Comparison of ENCODE assay signal across 8 mouse cellular contexts in the genomic region with DNA sequence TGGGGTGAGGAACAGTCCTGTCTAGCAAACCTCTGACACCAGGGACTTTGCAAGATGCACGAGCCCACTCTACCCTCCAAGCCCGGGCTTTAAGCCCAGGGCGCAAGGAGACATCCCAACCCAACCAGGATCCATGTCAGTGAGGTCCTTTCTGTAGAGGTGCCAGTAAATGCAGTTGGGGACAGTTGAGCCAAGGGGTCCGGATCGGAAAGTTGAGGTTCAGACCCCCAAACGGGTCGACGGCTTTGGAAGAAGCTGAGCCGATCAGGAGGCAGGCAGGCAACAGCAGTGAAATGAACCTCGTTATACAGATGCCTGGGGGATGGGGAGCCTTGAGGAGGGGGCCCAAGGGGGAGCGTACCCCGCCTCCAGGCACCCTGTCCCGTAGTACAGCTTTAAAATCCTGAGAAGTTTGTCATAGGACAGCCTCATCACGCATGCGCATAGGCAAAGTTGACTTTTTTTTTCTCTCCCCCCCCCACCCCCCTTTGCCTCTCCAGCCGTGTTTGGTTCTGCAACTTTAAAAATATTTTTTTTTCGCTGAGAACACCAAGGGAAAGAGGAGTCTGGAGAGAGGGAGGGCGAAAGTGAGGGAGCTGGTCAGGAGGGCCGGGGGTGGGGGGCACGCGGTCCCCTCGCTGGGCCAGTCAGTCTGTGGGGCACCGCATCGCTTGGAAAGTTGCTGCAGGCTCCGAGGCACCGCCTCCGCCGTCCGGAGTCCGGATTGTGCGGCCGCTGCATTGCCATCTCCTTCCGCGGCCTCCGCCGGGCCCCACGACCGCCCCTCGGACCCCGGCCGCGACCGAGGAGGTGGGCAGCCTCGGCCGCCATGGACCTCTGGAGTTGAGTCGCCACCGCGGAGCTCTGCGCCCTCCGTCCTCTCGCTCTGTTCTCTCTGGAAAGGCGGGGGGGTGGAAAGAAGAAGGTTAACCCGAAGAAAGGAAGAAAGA. TPM values are rescaled to one million over a fixed set of nuclear protein-coding genes. Genes with fewer than 3 reads are reported as not detected.
A peak's percentile ranks its signal among the peaks of the same experiment; 100 is the strongest.
DNase-seq lines count a peak whose midpoint lies in the region; ATAC-seq lines count a peak whose summit lies in the region.

TSS of gene Wnt5a (plus strand) at position 650 of the 950 bp plus-strand sequence.

- H3K4me2 ChIP-seq in intestine, embryonic 14.5 days (ENCODE audit: low read length), result peak within 1 kb of the TSS; percentile 64
- H3K4me2 ChIP-seq in liver, embryonic 15.5 days, result peak within 1 kb of the TSS; percentile 61
- peak within 1 kb of the TSS; percentile 90 for H3K4me2 ChIP-seq in stomach, embryonic 15.5 days

- no peaks in the 10 kb centered on the region for H3K36me3 ChIP-seq in intestine, embryonic 14.5 days (ENCODE audit: control insufficient read depth, insufficient read depth, low read length)
- no peaks in the 10 kb centered on the region for H3K36me3 ChIP-seq in liver, embryonic 15.5 days (replicated peaks)
- no peaks in the 10 kb centered on the region for H3K36me3 ChIP-seq in stomach, embryonic 15.5 days

- H3K9me3 ChIP-seq in intestine, embryonic 14.5 days (ENCODE audit: control insufficient read depth, low read length), result no peaks in the 10 kb centered on the region
- no peaks in the 10 kb centered on the region for H3K9me3 ChIP-seq in liver, embryonic 15.5 days (replicated peaks)
- H3K9me3 ChIP-seq in stomach, embryonic 15.5 days, result no peaks in the 10 kb centered on the region

- peak; percentile 56 for DNase-seq in left cerebral cortex, postnatal 4 days
- no peak for DNase-seq in left cerebral cortex, postnatal 36 days (ENCODE audit: low spot score in 2 of 2)
- DNase-seq in adrenal gland, postnatal 36 days, result peak; percentile 62 to 76
- peak; percentile 59 for DNase-seq in gastrocnemius, postnatal 14 days
- peak; percentile 78 for DNase-seq in intestine, embryonic 14.5 days (ENCODE audit: low spot score)
- no peak for DNase-seq in thymus, postnatal 14 days

- peak within 1 kb of the TSS; percentile 91 for H3K9ac ChIP-seq in intestine, embryonic 14.5 days (ENCODE audit: low read length)
- H3K9ac ChIP-seq in liver, embryonic 15.5 days, result no peak within 1 kb of the TSS
- H3K9ac ChIP-seq in stomach, embryonic 15.5 days, result peak within 1 kb of the TSS; percentile 60

- intact Hi-C loops in left cerebral cortex, postnatal 4 days (cut with DNase I), result loop anchor here (5.0 to 10.0 kb wide), 6 partner anchors 220 to 938 kb away; no protein-coding TSS in a partner anchor
- intact Hi-C loops in left cerebral cortex, postnatal 36 days (cut with DNase I), result loop anchor here (5.0 to 10.0 kb wide), 3 partner anchors 220 to 500 kb away; no protein-coding TSS in a partner anchor
- intact Hi-C loops in gastrocnemius, postnatal 14 days (cut with DNase I; ENCODE audit: low total_unique reads), result no loop called here

- peaks cover 20% of the 10 kb centered on the region for H3K27me3 ChIP-seq in intestine, embryonic 14.5 days (replicated peaks; ENCODE audit: control insufficient read depth, insufficient read depth, low read length)
- H3K27me3 ChIP-seq in liver, embryonic 15.5 days, result peaks cover 84% of the 10 kb centered on the region
- H3K27me3 ChIP-seq in stomach, embryonic 15.5 days (replicated peaks), result peaks cover 24% of the 10 kb centered on the region

- peak; percentile 33; the same call in 1 of the 2 replicates for ATAC-seq in intestine, embryonic 14.5 days (replicated peaks; ENCODE audit: low FRiP score, low TSS enrichment, low read depth)
- ATAC-seq in liver, embryonic 15.5 days (ENCODE audit: insufficient read depth), result no peak
- ATAC-seq in stomach, embryonic 15.5 days (ENCODE audit: insufficient read depth, low FRiP score, low read depth), result peak; percentile 56

- H3K4me3 ChIP-seq in intestine, embryonic 14.5 days (ENCODE audit: low read depth, low read length), result peak within 1 kb of the TSS; percentile 82
- peak within 1 kb of the TSS; percentile 44 for H3K4me3 ChIP-seq in liver, embryonic 15.5 days (replicated peaks)
- H3K4me3 ChIP-seq in stomach, embryonic 15.5 days (replicated peaks), result peak within 1 kb of the TSS; percentile 70

- H3K27ac ChIP-seq in intestine, embryonic 14.5 days (ENCODE audit: low read depth), result peak within 1 kb of the TSS; percentile 98
- H3K27ac ChIP-seq in liver, embryonic 15.5 days (replicated peaks), result no peak within 1 kb of the TSS
- peak within 1 kb of the TSS; percentile 94 for H3K27ac ChIP-seq in stomach, embryonic 15.5 days

- peaks cover 6% of the 10 kb centered on the region; the same call in 1 of the 2 replicates for H3K4me1 ChIP-seq in intestine, embryonic 14.5 days (replicated peaks; ENCODE audit: control insufficient read depth, insufficient read depth, low read length)
- no peaks in the 10 kb centered on the region; the same call in 1 of the 2 replicates for H3K4me1 ChIP-seq in liver, embryonic 15.5 days (replicated peaks)
- peaks cover 5% of the 10 kb centered on the region; the same call in 1 of the 2 replicates for H3K4me1 ChIP-seq in stomach, embryonic 15.5 days

- 1% methylated on average over 53 of the region's 53 CpGs for WGBS in intestine, embryonic 14.5 days
- 1% methylated on average over 53 of the region's 53 CpGs for WGBS in liver, embryonic 15.5 days (ENCODE audit: insufficient replicate concordance)
- 2% methylated on average over 53 of the region's 53 CpGs for WGBS in stomach, embryonic 15.5 days

RNA-seq across cellular contexts. Expression of gene Wnt5a, which starts in this region (rescaled TPM):
- total RNA-seq in left cerebral cortex, postnatal 4 days (2021), result 10 to 100 TPM in 1 of 2 experiments, 1 to 10 TPM in 1; 8.7 to 13.1 TPM
- 10 to 100 TPM in 1 of 2 experiments, 1 to 10 TPM in 1; 6.5 to 11.4 TPM for total RNA-seq in left cerebral cortex, postnatal 36 days (2021)
- 10 to 100 TPM; 25.8 to 44.3 TPM for total RNA-seq in adrenal gland, postnatal 36 days (2021)
- 1 to 10 TPM; 6.6 to 10.0 TPM for total RNA-seq in gastrocnemius, postnatal 14 days (2021)
- 37.0 and 49.8 TPM in 2 replicates for polyA plus RNA-seq in intestine, embryonic 14.5 days (2014; fragmentation: Nextera tagmentation; extraction: Ambion mirVana)
- polyA plus RNA-seq in liver, embryonic 15.5 days (2015; fragmentation: Nextera tagmentation; extraction: Ambion mirVana), result 0.21 and 0.33 TPM in 2 replicates
- polyA plus RNA-seq in stomach, embryonic 15.5 days (2015; fragmentation: Nextera tagmentation; extraction: Ambion mirVana), result 22.3 and 27.5 TPM in 2 replicates

Comparison
In these comparisons a context has a peak if more than half of its experiments do, and no peak if none do; other contexts are left out.
1. RNA of gene Wnt5a (polyA plus RNA-seq): 37.0 to 49.8 TPM in intestine, embryonic 14.5 days and 22.3 to 27.5 TPM in stomach, embryonic 15.5 days; 0.21 to 0.33 TPM in liver, embryonic 15.5 days; every median in the first group is over 10 times any median in the second.
2. DNase-seq: peak in left cerebral cortex, postnatal 4 days (single experiment), adrenal gland, postnatal 36 days (2 of 2), gastrocnemius, postnatal 14 days (single experiment) and intestine, embryonic 14.5 days (single experiment); none in left cerebral cortex, postnatal 36 days (0 of 2) and thymus, postnatal 14 days (single experiment).
3. Peak in every context shown above with its lines, with median percentiles within 50 percentile points of each other: H3K4me2 ChIP-seq and H3K4me3 ChIP-seq.